Mouse (Mus musculus): ENCODE measurements around the gene Epha3.

DNA sequence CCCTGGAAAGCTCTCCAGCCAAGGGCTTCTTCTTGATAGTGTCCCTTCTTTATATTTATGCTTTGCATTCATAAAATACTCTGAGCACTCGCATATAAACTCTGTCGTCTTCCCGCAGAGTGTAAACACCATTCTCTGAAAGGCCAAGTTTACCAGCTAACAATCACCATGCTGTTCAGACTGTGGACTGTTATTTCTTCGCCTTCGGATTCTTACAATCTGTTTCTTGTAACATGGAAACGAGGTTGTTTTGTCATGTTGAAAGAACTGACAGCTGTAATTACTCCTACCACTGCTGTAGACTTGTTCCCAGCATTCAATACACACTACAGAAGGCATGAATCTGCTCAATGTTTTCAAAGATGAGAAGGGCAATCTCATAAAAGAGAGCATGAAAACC, 46.4 kb downstream of the Epha3 start:
- TF ChIP-seq ZC3H11A (IDR thresholded peaks at IDR 0.05; ENCODE audit: borderline replicate concordance, low read depth, low read length) (no peak), HCFC1 (IDR thresholded peaks at IDR 0.05; ENCODE audit: borderline replicate concordance, insufficient read depth, low read length) (no peak), CHD2 (IDR thresholded peaks at IDR 0.05; ENCODE audit: low read depth, low read length) (no peak), ZNF384 (IDR thresholded peaks at IDR 0.05; ENCODE audit: low read depth, low read length) (no peak), MAFK (IDR thresholded peaks at IDR 0.05; ENCODE audit: insufficient read depth, low read depth, low read length) (no peak)

Data from ES-E14 (cell line).